Mouse (Mus musculus): ENCODE results near the gene Rassf7.

The Rassf7 gene

GRCm38 (mm10) chr7:141196619-141197282 is 18.9 kb upstream of the Rassf7 start:
- DNase-seq (ENCODE audit: low spot score), result no peak

DNA sequence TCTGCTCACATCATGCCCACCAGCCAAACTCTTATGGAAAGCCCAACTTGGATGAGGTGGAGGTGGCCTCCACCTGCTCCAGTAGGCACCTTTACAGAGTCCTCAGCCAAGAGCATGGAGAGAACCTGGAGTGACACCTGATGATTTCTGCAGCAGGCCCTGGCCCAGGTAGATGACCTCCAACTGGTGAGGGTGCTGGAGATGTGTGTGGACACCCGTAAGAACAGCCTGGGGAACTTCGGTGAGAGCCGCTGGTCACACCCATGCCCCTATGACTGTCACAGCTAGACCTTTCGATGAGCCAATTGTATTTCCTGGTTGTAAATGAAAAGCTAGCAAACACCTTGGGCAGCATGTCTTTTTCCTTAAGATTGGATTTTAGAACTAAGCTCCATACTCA is 17.5 kb upstream of the Rassf7 start:
- no peak for DNase-seq (ENCODE audit: low spot score)

DNA sequence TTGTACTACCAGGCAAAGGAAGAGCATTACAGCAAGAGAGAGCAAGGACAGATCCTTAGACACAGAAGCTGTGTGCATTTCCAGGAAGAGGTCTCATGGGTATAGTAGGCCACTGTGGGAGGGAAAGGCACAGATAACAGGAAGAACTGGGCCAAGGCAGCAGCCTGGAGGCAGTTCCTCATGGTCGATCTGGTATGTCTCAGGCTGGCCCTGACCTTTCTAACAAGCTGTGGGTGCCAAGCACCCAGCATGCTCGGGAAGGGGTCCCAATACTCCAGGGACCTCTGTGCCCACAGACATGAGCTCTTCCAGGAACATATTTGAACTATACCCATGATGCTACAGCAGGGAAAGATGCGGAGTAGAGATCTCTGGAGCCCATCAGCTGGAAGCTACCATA is 11.1 kb upstream of the Rassf7 start:
- DNase-seq (ENCODE audit: low spot score), result no peak

DNA sequence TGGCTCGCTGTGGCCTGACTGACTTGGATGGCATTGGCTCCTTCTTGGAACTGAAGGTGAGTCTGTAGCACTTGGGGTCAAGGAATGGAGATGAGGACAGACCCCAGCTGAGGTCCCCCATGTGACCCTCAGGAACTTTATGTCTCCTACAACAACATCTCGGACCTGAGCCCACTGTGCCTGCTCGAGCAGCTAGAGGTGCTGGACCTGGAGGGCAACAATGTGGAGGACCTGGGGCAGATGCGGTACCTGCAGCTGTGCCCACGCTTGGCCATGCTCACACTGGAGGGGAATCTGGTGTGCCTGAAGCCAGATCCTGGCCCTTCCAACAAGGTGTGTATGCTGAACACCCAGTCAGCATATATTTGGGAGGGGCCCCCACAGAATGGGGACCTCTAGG is 10.2 kb upstream of the Rassf7 start:
- DNase-seq (ENCODE audit: low spot score), result no peak

DNA sequence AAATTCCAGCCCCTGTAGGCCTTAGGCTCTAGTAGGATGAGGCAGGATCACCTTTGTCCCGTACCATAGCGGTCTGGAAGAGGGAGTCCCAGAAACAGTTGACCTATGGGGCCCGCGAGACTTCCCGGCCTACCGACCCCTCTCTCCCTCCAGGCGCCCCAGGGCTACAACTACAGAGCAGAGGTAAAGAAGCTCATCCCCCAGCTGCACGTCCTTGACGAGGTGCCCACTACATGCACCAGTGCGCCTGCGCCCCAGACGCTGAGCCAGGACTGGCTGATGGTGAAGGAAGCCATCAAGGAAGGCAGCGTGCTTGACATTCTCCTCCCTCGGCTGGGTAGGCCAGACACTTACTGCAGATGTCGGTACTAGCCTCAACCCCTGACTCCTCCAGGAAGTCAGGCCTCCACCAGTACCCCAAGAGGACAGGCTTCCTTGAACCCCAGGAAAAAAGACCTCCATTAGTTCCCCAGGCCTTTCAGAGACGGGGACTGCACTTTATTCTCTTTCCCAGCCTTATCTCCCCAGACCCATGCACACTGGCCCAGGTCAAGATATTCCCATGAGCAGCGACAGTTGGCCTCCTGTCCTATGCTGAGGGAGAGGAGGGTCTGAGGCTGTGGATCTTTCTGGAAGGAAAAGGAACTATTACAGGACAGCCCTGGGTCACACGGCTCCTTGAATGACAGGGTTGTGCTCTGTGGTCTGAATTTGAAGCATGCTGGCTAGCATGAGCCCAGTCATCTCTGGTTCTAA is 9.3 kb upstream of the Rassf7 start:
- no peak for DNase-seq (ENCODE audit: low spot score)

- no peak for DNase-seq (ENCODE audit: low spot score)
Observed at GRCm38 (mm10) chr7:141209526-141209925, 6.1 kb upstream of the Rassf7 start.

- no peak for DNase-seq (ENCODE audit: low spot score)
Observed at GRCm38 (mm10) chr7:141210137-141210536, 5.5 kb upstream of the Rassf7 start.

DNA sequence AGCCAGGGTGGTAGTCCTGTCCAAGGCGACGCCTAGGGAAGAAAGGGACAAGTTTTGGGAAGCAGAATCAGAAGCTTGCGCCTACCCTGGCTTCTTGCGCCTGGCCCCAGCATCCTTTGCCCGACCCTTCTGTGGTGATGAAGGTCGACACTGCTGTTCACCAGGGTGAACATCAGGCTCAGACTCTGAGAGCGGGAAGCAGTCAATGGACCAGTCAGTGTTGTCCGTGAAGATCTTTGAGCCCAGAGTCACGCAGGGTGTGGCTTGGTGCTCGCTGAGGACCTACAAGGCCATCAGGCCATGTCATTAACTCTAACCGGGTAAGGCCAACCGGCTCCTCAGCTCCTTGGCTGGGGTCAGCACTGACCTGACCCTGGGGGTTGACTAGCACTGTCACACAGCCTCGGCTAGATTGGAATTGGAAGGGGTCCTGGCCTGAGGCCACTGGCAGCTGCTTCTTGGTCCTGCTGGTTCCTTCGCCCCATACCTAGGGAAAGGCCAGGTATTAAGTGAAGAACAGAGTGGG is 5.0 kb upstream of the Rassf7 start:
- DNase-seq (ENCODE audit: low spot score), result no peak

DNA sequence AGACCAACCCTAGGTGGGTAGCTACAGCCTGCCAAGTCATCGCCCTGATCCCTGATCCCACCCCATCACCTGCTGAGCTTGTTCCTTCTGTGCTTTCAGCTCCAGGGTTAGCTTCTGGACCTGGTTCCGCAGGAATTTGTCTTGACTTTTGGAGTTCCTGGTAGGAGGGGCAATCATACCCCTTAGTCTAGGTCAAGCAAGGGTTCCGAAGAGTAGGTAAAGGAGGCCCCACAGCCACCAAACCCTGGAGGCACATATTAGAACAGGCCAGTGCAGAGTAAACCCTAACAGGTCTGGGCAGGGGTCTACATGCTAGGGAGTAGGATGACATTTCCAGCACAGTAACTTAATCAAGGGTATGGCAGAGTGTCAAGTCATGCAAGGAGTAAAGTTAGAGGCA is 2.5 kb upstream of the Rassf7 start:
- DNase-seq (ENCODE audit: low spot score), result no peak

- DNase-seq (ENCODE audit: low spot score), result no peak
Observed at GRCm38 (mm10) chr7:141213605-141214235, 1.9 kb upstream of the Rassf7 start, which contains the start of gene Lmntd2. TSS of gene Lmntd2 (minus strand) at chr7:141214080.

DNA sequence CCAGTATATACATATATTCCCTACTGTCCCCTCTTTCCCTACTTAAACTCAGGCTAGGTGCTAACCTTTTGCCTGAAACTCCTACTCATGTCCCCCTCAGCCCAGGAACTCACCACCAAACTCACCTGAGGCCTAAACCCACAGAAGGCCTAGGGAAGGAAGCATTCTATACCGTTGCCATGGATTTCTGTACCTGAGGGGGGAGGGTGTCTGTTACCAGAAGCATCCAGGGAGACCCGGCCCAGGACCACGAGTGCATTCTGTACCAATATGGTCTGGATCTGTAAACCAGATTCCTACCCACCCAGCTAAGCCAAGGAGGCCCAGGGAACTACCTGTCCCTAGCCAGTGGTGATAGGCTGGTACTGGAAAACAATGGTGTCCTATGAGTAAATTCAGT is 1.4 kb upstream of the Rassf7 start:
- DNase-seq (ENCODE audit: low spot score), result no peak

- peak; percentile 70 for DNase-seq (ENCODE audit: low spot score)
Observed at GRCm38 (mm10) chr7:141215880-141216733, 447 bp downstream of the Rassf7 start.

DNA sequence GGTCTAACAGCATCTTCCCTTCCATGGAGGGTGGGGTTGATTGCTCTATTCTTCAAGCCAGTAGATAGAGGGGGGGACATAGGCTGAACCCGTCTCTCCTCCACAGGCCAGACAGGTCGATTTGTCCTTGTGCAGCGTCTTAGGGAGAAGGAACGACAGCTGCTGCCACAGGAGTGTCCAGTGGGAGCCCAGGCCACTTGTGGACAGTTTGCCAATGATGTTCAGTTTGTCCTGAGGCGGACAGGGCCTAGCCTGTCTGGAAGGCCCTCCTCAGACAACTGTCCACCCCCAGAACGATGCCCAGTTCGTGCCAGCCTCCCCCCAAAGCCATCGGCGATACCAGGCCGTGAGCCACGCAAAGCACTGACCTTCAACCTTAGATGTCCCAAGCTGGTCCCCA is 1.2 kb downstream of the Rassf7 start:
- DNase-seq (ENCODE audit: low spot score), result no peak

DNA sequence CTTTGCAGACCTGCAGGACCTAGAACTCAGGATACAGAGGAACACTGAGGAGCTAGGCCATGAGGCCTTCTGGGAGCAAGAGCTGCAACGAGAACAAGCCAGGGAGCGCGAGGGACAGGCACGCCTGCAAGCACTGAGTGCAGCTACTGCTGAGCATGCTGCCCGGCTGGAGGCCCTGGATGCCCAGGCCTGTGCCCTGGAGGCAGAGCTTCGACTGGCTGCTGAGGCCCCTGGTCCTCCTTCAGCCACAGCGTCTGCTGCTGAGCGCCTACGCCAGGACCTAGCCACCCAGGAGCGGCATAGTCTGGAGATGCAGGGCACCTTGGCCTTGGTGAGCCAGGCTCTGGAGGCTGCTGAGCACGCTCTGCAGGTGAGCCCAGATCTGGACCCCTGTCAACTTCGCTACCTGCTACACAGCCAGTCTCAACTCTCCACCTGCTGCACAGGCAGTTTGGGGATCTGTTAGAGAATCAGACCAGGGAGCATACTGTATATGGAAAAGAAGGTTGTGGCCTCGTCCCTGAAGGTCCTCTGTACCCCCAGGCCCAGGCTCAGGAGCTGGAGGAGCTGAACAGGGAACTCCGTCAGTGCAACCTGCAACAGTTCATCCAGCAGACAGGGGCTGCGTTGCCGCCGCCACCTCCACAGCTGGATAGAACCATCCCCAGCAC is 1.8 kb downstream of the Rassf7 start:
- no peak for DNase-seq (ENCODE audit: low spot score)

- DNase-seq (ENCODE audit: low spot score), result no peak
Observed at GRCm38 (mm10) chr7:141218141-141218540, 2.5 kb downstream of the Rassf7 start.

GRCm38 (mm10) chr7:141218557-141219133 is 3.0 kb downstream of the Rassf7 start:
- no peak for DNase-seq (ENCODE audit: low spot score)

- DNase-seq (ENCODE audit: low spot score), result no peak
Observed at GRCm38 (mm10) chr7:141219558-141220099, 4.0 kb downstream of the Rassf7 start.

- DNase-seq (ENCODE audit: low spot score), result no peak
Observed at GRCm38 (mm10) chr7:141220377-141220776, 4.7 kb downstream of the Rassf7 start.

- DNase-seq (ENCODE audit: low spot score), result peak; percentile 98
Observed at GRCm38 (mm10) chr7:141221249-141222125, 5.8 kb downstream of the Rassf7 start.

DNA sequence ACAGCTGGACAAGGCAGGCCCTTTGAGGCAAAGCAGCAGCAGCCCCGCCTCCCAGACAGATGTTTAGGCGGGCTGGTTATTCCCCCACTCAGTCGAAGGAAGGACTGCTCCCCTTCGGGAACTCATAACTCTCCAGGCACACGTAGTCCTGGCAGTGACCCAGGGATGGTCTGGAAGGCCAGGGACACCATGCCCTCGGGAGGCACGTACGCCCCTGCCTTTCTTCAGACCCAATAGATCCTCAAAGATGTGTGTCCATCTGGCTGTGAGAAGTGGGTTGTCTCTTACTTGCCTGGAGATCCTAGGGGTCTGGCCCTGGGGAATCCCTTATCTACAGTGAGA is 6.4 kb downstream of the Rassf7 start:
- no peak for DNase-seq (ENCODE audit: low spot score)
